Mouse (Mus musculus): ENCODE results near the gene Entpd6.

DNA sequence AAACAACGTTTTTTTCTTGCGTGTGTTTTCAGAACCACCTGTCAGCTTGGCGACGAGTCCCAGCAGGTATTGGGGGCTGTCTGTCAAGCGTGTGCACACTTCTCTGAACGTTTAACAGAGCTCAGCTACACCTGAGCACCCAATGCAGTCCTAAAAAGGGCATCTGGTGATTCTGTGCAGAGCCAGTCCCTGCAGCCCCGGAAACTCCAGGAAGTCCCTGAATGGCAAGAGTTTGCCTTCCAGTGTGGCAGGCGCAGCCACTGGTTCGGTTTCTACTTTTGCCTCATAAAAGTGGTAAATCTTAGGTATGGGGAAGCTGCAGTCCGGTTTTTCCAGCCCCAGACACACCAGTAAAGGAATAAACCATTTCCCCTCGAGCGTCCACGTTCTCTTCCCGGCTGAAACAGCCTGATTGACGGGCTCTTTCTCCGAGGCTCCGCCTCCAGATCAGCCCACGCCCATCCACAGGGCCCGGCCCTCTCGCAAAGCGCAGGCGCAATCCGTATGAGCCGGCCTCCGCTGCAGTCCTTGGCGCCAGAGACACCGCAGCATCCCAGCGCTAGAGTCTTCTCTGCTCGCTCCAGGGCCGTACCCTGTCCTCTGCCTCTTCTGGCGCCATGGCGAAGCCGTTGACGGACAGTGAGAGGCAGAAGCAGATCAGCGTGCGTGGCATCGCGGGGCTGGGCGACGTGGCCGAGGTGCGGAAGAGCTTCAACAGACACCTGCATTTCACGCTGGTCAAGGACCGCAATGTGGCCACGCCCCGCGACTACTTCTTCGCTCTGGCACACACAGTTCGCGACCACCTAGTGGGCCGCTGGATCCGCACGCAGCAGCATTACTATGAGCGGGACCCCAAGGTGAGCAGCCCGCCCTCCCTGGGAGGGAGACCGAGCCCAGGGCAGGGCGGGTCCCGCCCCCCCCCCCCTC, 37.7 kb downstream of the Entpd6 start, which contains the start of gene Pygb:
- TF ChIP-seq CTCF (IDR thresholded peaks at IDR 0.05; ENCODE audit: borderline replicate concordance, control insufficient read depth, extremely low read depth, insufficient read depth, low read length, poor library complexity) = no peak
- TF ChIP-seq POLR2A (IDR thresholded peaks at IDR 0.05; ENCODE audit: control insufficient read depth, extremely low read depth, insufficient read depth, low read length, poor library complexity) = peak; percentile 64; the same call in 1 of the 2 replicates

Data from thymus, adult 2 months (tissue).